Mouse (Mus musculus): ENCODE measurements around the gene D430041D05Rik. TPM values are rescaled to one million over a fixed set of nuclear protein-coding genes. Genes with fewer than 3 reads are reported as not detected.
"Not testable (repeated sequence)": the region's sequence is repeated elsewhere in the genome, so short reads cannot be mapped to it uniquely, and the experiment has no call there.

D430041D05Rik gene
- polyA plus RNA-seq, 1 experiment from 2014 or later: 17.3 TPM

GRCm38 (mm10) chr2:104111170-104111797, 299.5 kb downstream of the D430041D05Rik start:
- H3K27ac ChIP-seq (ENCODE audit: low read depth, low read length); ATAC-seq (ENCODE audit: low read depth); H3K4me3 ChIP-seq (ENCODE audit: low read depth, low read length); H3K27me3 ChIP-seq (ENCODE audit: control insufficient read depth, insufficient read depth, low read length); H3K9me3 ChIP-seq (ENCODE audit: control insufficient read depth, low read length); H3K4me2 ChIP-seq (ENCODE audit: low read depth, low read length); H3K36me3 ChIP-seq (ENCODE audit: control insufficient read depth, insufficient read depth, low read length); H3K9ac ChIP-seq (replicated peaks; ENCODE audit: low read depth, low read length); H3K4me1 ChIP-seq (ENCODE audit: control insufficient read depth, insufficient read depth, low read length): not testable (repeated sequence)
- WGBS: no CpG with 5 or more reads among the region's 1 CpGs

GRCm38 (mm10) chr2:104110031-104110430, 300.8 kb downstream of the D430041D05Rik start:
- Histone ChIP-seq H3K27me3 (ENCODE audit: control insufficient read depth, insufficient read depth, low read length) (no peaks in the 10 kb centered on the region), H3K4me1 (ENCODE audit: control insufficient read depth, insufficient read depth, low read length) (no peaks in the 10 kb centered on the region), H3K4me3 (ENCODE audit: low read depth, low read length) (no peak overlapping the region), H3K27ac (ENCODE audit: low read depth, low read length) (no peak overlapping the region), H3K36me3 (ENCODE audit: control insufficient read depth, insufficient read depth, low read length) (no peaks in the 10 kb centered on the region), H3K9me3 (ENCODE audit: control insufficient read depth, low read length) (no peaks in the 10 kb centered on the region), H3K9ac (replicated peaks; ENCODE audit: low read depth, low read length) (no peak overlapping the region), H3K4me2 (ENCODE audit: low read depth, low read length) (no peak overlapping the region)
- WGBS: 92% methylated on average over 4 of the region's 4 CpGs
- no peak for ATAC-seq (ENCODE audit: low read depth)

GRCm38 (mm10) chr2:104109528-104109927, 301.3 kb downstream of the D430041D05Rik start:
- no peak for ATAC-seq (ENCODE audit: low read depth)
- Histone ChIP-seq H3K9ac (replicated peaks; ENCODE audit: low read depth, low read length) (no peak overlapping the region), H3K36me3 (ENCODE audit: control insufficient read depth, insufficient read depth, low read length) (no peaks in the 10 kb centered on the region), H3K27ac (ENCODE audit: low read depth, low read length) (no peak overlapping the region), H3K27me3 (ENCODE audit: control insufficient read depth, insufficient read depth, low read length) (no peaks in the 10 kb centered on the region), H3K4me3 (ENCODE audit: low read depth, low read length) (no peak overlapping the region), H3K9me3 (ENCODE audit: control insufficient read depth, low read length) (no peaks in the 10 kb centered on the region), H3K4me2 (ENCODE audit: low read depth, low read length) (no peak overlapping the region), H3K4me1 (ENCODE audit: control insufficient read depth, insufficient read depth, low read length) (no peaks in the 10 kb centered on the region)
- whole genome bisulfite sequencing: 83% methylated on average over 2 of the region's 2 CpGs

- not testable (repeated sequence) for H3K36me3 ChIP-seq (ENCODE audit: control insufficient read depth, insufficient read depth, low read length); H3K4me1 ChIP-seq (ENCODE audit: control insufficient read depth, insufficient read depth, low read length); H3K4me3 ChIP-seq (ENCODE audit: low read depth, low read length); H3K9ac ChIP-seq (replicated peaks; ENCODE audit: low read depth, low read length); H3K27ac ChIP-seq (ENCODE audit: low read depth, low read length); H3K4me2 ChIP-seq (ENCODE audit: low read depth, low read length); H3K27me3 ChIP-seq (ENCODE audit: control insufficient read depth, insufficient read depth, low read length); ATAC-seq (ENCODE audit: low read depth); H3K9me3 ChIP-seq (ENCODE audit: control insufficient read depth, low read length)
- WGBS: 94% methylated on average over 2 of the region's 2 CpGs
These were observed 301.8 kb downstream of the D430041D05Rik start for GRCm38 (mm10) chr2:104109021-104109420.

- Histone ChIP-seq H3K4me3 (ENCODE audit: low read depth, low read length) (no peak overlapping the region), H3K27me3 (ENCODE audit: control insufficient read depth, insufficient read depth, low read length) (no peaks in the 10 kb centered on the region), H3K9me3 (ENCODE audit: control insufficient read depth, low read length) (no peaks in the 10 kb centered on the region), H3K9ac (replicated peaks; ENCODE audit: low read depth, low read length) (no peak overlapping the region), H3K4me2 (ENCODE audit: low read depth, low read length) (no peak overlapping the region), H3K27ac (ENCODE audit: low read depth, low read length) (no peak overlapping the region), H3K4me1 (ENCODE audit: control insufficient read depth, insufficient read depth, low read length) (no peaks in the 10 kb centered on the region), H3K36me3 (ENCODE audit: control insufficient read depth, insufficient read depth, low read length) (no peaks in the 10 kb centered on the region)
- ATAC-seq (ENCODE audit: low read depth): no peak
- 89% methylated on average over 6 of the region's 6 CpGs for WGBS
These were observed 306.0 kb downstream of the D430041D05Rik start for GRCm38 (mm10) chr2:104104800-104105199.

GRCm38 (mm10) chr2:104099946-104100345, 310.9 kb downstream of the D430041D05Rik start:
- H3K4me3 ChIP-seq (ENCODE audit: low read depth, low read length): no peak overlapping the region
- no peaks in the 10 kb centered on the region for H3K9me3 ChIP-seq (ENCODE audit: control insufficient read depth, low read length)
- 69% methylated on average over 1 of the region's 1 CpGs for WGBS
- no peaks in the 10 kb centered on the region for H3K4me1 ChIP-seq (ENCODE audit: control insufficient read depth, insufficient read depth, low read length)
- H3K27ac ChIP-seq (ENCODE audit: low read depth, low read length): no peak overlapping the region
- no peaks in the 10 kb centered on the region for H3K27me3 ChIP-seq (ENCODE audit: control insufficient read depth, insufficient read depth, low read length)
- no peak overlapping the region for H3K9ac ChIP-seq (replicated peaks; ENCODE audit: low read depth, low read length)
- ATAC-seq (ENCODE audit: low read depth): no peak
- no peaks in the 10 kb centered on the region for H3K36me3 ChIP-seq (ENCODE audit: control insufficient read depth, insufficient read depth, low read length)
- no peak overlapping the region for H3K4me2 ChIP-seq (ENCODE audit: low read depth, low read length)

- no peak overlapping the region for H3K9ac ChIP-seq (replicated peaks; ENCODE audit: low read depth, low read length)
- no peaks in the 10 kb centered on the region for H3K27me3 ChIP-seq (ENCODE audit: control insufficient read depth, insufficient read depth, low read length)
- no peaks in the 10 kb centered on the region for H3K4me1 ChIP-seq (ENCODE audit: control insufficient read depth, insufficient read depth, low read length)
- no peaks in the 10 kb centered on the region for H3K9me3 ChIP-seq (ENCODE audit: control insufficient read depth, low read length)
- no peaks in the 10 kb centered on the region for H3K36me3 ChIP-seq (ENCODE audit: control insufficient read depth, insufficient read depth, low read length)
- 96% methylated on average over 2 of the region's 2 CpGs for WGBS
- no peak for ATAC-seq (ENCODE audit: low read depth)
- H3K4me3 ChIP-seq (ENCODE audit: low read depth, low read length): no peak overlapping the region
- H3K4me2 ChIP-seq (ENCODE audit: low read depth, low read length): no peak overlapping the region
- no peak overlapping the region for H3K27ac ChIP-seq (ENCODE audit: low read depth, low read length)
These were observed 311.6 kb downstream of the D430041D05Rik start for GRCm38 (mm10) chr2:104099231-104099585.

GRCm38 (mm10) chr2:104098529-104099230, 312.1 kb downstream of the D430041D05Rik start:
- Histone ChIP-seq H3K4me3 (ENCODE audit: low read depth, low read length) (no peak overlapping the region), H3K9me3 (ENCODE audit: control insufficient read depth, low read length) (no peaks in the 10 kb centered on the region), H3K36me3 (ENCODE audit: control insufficient read depth, insufficient read depth, low read length) (no peaks in the 10 kb centered on the region), H3K4me1 (ENCODE audit: control insufficient read depth, insufficient read depth, low read length) (no peaks in the 10 kb centered on the region), H3K27ac (ENCODE audit: low read depth, low read length) (no peak overlapping the region), H3K4me2 (ENCODE audit: low read depth, low read length) (no peak overlapping the region), H3K27me3 (ENCODE audit: control insufficient read depth, insufficient read depth, low read length) (no peaks in the 10 kb centered on the region), H3K9ac (replicated peaks; ENCODE audit: low read depth, low read length) (no peak overlapping the region)
- ATAC-seq (ENCODE audit: low read depth): no peak
- 38% methylated on average over 3 of the region's 3 CpGs for WGBS

- ATAC-seq (ENCODE audit: low read depth); H3K4me2 ChIP-seq (ENCODE audit: low read depth, low read length); H3K9ac ChIP-seq (replicated peaks; ENCODE audit: low read depth, low read length); H3K27ac ChIP-seq (ENCODE audit: low read depth, low read length); H3K27me3 ChIP-seq (ENCODE audit: control insufficient read depth, insufficient read depth, low read length); H3K4me3 ChIP-seq (ENCODE audit: low read depth, low read length); H3K9me3 ChIP-seq (ENCODE audit: control insufficient read depth, low read length); H3K4me1 ChIP-seq (ENCODE audit: control insufficient read depth, insufficient read depth, low read length); H3K36me3 ChIP-seq (ENCODE audit: control insufficient read depth, insufficient read depth, low read length): not testable (repeated sequence)
- 98% methylated on average over 4 of the region's 4 CpGs for WGBS
These were observed 313.4 kb downstream of the D430041D05Rik start for GRCm38 (mm10) chr2:104097396-104097795.
